ENCODE assay signal across 9 mouse cellular contexts in genomic region chr2:83740601-83741031, GRCm38 (mm10). TPM values are rescaled to one million over a fixed set of nuclear protein-coding genes. Genes with fewer than 3 reads are reported as not detected.
A peak's percentile ranks its signal among the peaks of the same experiment; 100 is the strongest.
DNase-seq lines count a peak whose midpoint lies in the region; ATAC-seq and TF ChIP-seq lines count a peak whose summit lies in the region.
"Had no signal": no experiment of that assay in that cellular context is flagged by ENCODE, and none has a peak within 500 bp of the region (broad histone marks: within the 10 kb centered on the region; RNA-seq: fewer than 3 reads in every experiment).

No protein-coding gene starts in this region.

- WGBS in intestine, embryonic 14.5 days, result 16% methylated on average over 5 of the region's 5 CpGs
- 16% methylated on average over 5 of the region's 5 CpGs for whole genome bisulfite sequencing in intestine, postnatal 0 days
- 39% methylated on average over 5 of the region's 5 CpGs for WGBS in midbrain, embryonic 15.5 days
- WGBS in midbrain, embryonic 13.5 days, result 44% methylated on average over 5 of the region's 5 CpGs
- 17% methylated on average over 5 of the region's 5 CpGs for WGBS in embryonic facial prominence, embryonic 13.5 days
- WGBS in forebrain, embryonic 11.5 days, result 61% methylated on average over 5 of the region's 5 CpGs

- 0 out of 2 replicates have a peak, but pooled peaks have one; percentile 51 for ATAC-seq in intestine, embryonic 14.5 days (replicated peaks; ENCODE audit: low FRiP score, low TSS enrichment, low read depth)
- no peak; the same call in 1 of the 2 replicates for ATAC-seq in intestine, postnatal 0 days
- ATAC-seq in midbrain, embryonic 15.5 days (replicated peaks), result 0 out of 2 replicates have a peak, but pooled peaks have one; percentile 50
- no peak for ATAC-seq in midbrain, embryonic 13.5 days
- ATAC-seq in embryonic facial prominence, embryonic 13.5 days (ENCODE audit: insufficient number of reproducible peaks, insufficient read depth, low FRiP score, low TSS enrichment, low read depth), result no peak
- ATAC-seq in forebrain, embryonic 11.5 days (replicated peaks; ENCODE audit: low FRiP score), result no peak

- H3K4me3 ChIP-seq in intestine, embryonic 14.5 days (ENCODE audit: low read depth, low read length), result no peak overlapping the region
- no peak overlapping the region for H3K4me3 ChIP-seq in intestine, postnatal 0 days (ENCODE audit: low read depth, low read length)
- no peak overlapping the region for H3K4me3 ChIP-seq in midbrain, embryonic 15.5 days
- H3K4me3 ChIP-seq in midbrain, embryonic 13.5 days (replicated peaks), result no peak overlapping the region
- H3K4me3 ChIP-seq in embryonic facial prominence, embryonic 13.5 days, result no peak overlapping the region
- H3K4me3 ChIP-seq in forebrain, embryonic 11.5 days (ENCODE audit: low read depth, low read length), result no peak overlapping the region
- H3K4me3 ChIP-seq: megakaryocyte, embryonic 14.5 days had no signal

- no peaks in the 10 kb centered on the region for H3K9me3 ChIP-seq in intestine, embryonic 14.5 days (ENCODE audit: control insufficient read depth, low read length)
- no peaks in the 10 kb centered on the region for H3K9me3 ChIP-seq in intestine, postnatal 0 days (ENCODE audit: control insufficient read depth)
- H3K9me3 ChIP-seq in midbrain, embryonic 15.5 days, result no peaks in the 10 kb centered on the region
- H3K9me3 ChIP-seq in midbrain, embryonic 13.5 days, result no peaks in the 10 kb centered on the region
- H3K9me3 ChIP-seq in embryonic facial prominence, embryonic 13.5 days, result no peaks in the 10 kb centered on the region
- no peaks in the 10 kb centered on the region for H3K9me3 ChIP-seq in forebrain, embryonic 11.5 days (ENCODE audit: control insufficient read depth, low read length)
- H3K9me3 ChIP-seq: megakaryocyte, embryonic 14.5 days had no signal

- TF ChIP-seq CTCF in intestine, postnatal 0 days (IDR thresholded peaks at IDR 0.05; ENCODE audit: low read depth), result no peak

- peaks cover 27% of the 10 kb centered on the region for H3K4me1 ChIP-seq in intestine, embryonic 14.5 days (replicated peaks; ENCODE audit: control insufficient read depth, insufficient read depth, low read length)
- no peaks in the 10 kb centered on the region for H3K4me1 ChIP-seq in intestine, postnatal 0 days (replicated peaks; ENCODE audit: control insufficient read depth, insufficient read depth, low read length)
- no peaks in the 10 kb centered on the region for H3K4me1 ChIP-seq in midbrain, embryonic 15.5 days
- H3K4me1 ChIP-seq in midbrain, embryonic 13.5 days (replicated peaks), result 0 out of 2 replicates have a peak, but pooled peaks cover 2% of the 10 kb centered on the region
- H3K4me1 ChIP-seq in embryonic facial prominence, embryonic 13.5 days, result peaks cover 36% of the 10 kb centered on the region
- no peaks in the 10 kb centered on the region for H3K4me1 ChIP-seq in forebrain, embryonic 11.5 days (replicated peaks; ENCODE audit: control insufficient read depth, insufficient read depth, low read length)

- no peaks in the 10 kb centered on the region for H3K27me3 ChIP-seq in intestine, embryonic 14.5 days (replicated peaks; ENCODE audit: control insufficient read depth, insufficient read depth, low read length)
- no peaks in the 10 kb centered on the region for H3K27me3 ChIP-seq in intestine, postnatal 0 days (replicated peaks; ENCODE audit: control insufficient read depth, insufficient read depth, low read length)
- no peaks in the 10 kb centered on the region for H3K27me3 ChIP-seq in midbrain, embryonic 15.5 days (replicated peaks)
- no peaks in the 10 kb centered on the region for H3K27me3 ChIP-seq in midbrain, embryonic 13.5 days
- H3K27me3 ChIP-seq in embryonic facial prominence, embryonic 13.5 days, result no peaks in the 10 kb centered on the region
- H3K27me3 ChIP-seq in forebrain, embryonic 11.5 days (ENCODE audit: control insufficient read depth, insufficient read depth, low read length), result no peaks in the 10 kb centered on the region
- H3K27me3 ChIP-seq: megakaryocyte, embryonic 14.5 days had no signal

- peaks cover 19% of the 10 kb centered on the region for H3K36me3 ChIP-seq in intestine, embryonic 14.5 days (ENCODE audit: control insufficient read depth, insufficient read depth, low read length)
- peaks cover 17% of the 10 kb centered on the region; the same call in 1 of the 2 replicates for H3K36me3 ChIP-seq in intestine, postnatal 0 days (ENCODE audit: control insufficient read depth, insufficient read depth)
- no peaks in the 10 kb centered on the region for H3K36me3 ChIP-seq in midbrain, embryonic 15.5 days (replicated peaks)
- H3K36me3 ChIP-seq in midbrain, embryonic 13.5 days, result no peaks in the 10 kb centered on the region
- H3K36me3 ChIP-seq in embryonic facial prominence, embryonic 13.5 days, result peaks cover 34% of the 10 kb centered on the region
- no peaks in the 10 kb centered on the region for H3K36me3 ChIP-seq in forebrain, embryonic 11.5 days (ENCODE audit: control insufficient read depth, insufficient read depth, low read length)

- H3K27ac ChIP-seq in intestine, embryonic 14.5 days (ENCODE audit: low read depth), result 0 out of 2 replicates have a peak overlapping the region, but pooled peaks have one; percentile 22
- no peak overlapping the region for H3K27ac ChIP-seq in intestine, postnatal 0 days (ENCODE audit: low read depth, low read length)
- H3K27ac ChIP-seq in midbrain, embryonic 15.5 days, result no peak overlapping the region
- no peak overlapping the region for H3K27ac ChIP-seq in midbrain, embryonic 13.5 days
- 0 out of 2 replicates have a peak overlapping the region, but pooled peaks have one; percentile 7 for H3K27ac ChIP-seq in embryonic facial prominence, embryonic 13.5 days
- no peak overlapping the region for H3K27ac ChIP-seq in forebrain, embryonic 11.5 days (ENCODE audit: low read depth, low read length)

- DNase-seq in intestine, embryonic 14.5 days (ENCODE audit: low spot score), result no peak
- DNase-seq in yolk sac, embryonic 10.5 days (ENCODE audit: low spot score), result peak; percentile 69
- no peak for DNase-seq in forebrain, embryonic 11.5 days (ENCODE audit: low spot score)
- DNase-seq: thymus, postnatal 4 days had no signal

- no peak overlapping the region for H3K4me2 ChIP-seq in intestine, embryonic 14.5 days (ENCODE audit: low read length)
- no peak overlapping the region for H3K4me2 ChIP-seq in intestine, postnatal 0 days (replicated peaks; ENCODE audit: low read depth)
- no peak overlapping the region for H3K4me2 ChIP-seq in midbrain, embryonic 15.5 days
- H3K4me2 ChIP-seq in midbrain, embryonic 13.5 days (replicated peaks), result no peak overlapping the region
- H3K4me2 ChIP-seq in embryonic facial prominence, embryonic 13.5 days, result no peak overlapping the region
- no peak overlapping the region for H3K4me2 ChIP-seq in forebrain, embryonic 11.5 days (ENCODE audit: low read depth, low read length, severe bottlenecking)

- no peak overlapping the region for H3K9ac ChIP-seq in intestine, embryonic 14.5 days (ENCODE audit: low read length)
- H3K9ac ChIP-seq in intestine, postnatal 0 days (ENCODE audit: low read depth, low read length), result no peak overlapping the region
- H3K9ac ChIP-seq in midbrain, embryonic 15.5 days, result no peak overlapping the region
- H3K9ac ChIP-seq in midbrain, embryonic 13.5 days (replicated peaks), result no peak overlapping the region
- H3K9ac ChIP-seq in embryonic facial prominence, embryonic 13.5 days, result no peak overlapping the region
- no peak overlapping the region for H3K9ac ChIP-seq in forebrain, embryonic 11.5 days (ENCODE audit: low read length)

RNA-seq across cellular contexts. Expression of gene Itgav, which starts 16.4 kb away (rescaled TPM):
- 75.3 and 85.3 TPM in 2 replicates for polyA plus RNA-seq in intestine, embryonic 14.5 days (2014; fragmentation: Nextera tagmentation; extraction: Ambion mirVana)
- polyA plus RNA-seq in intestine, postnatal 0 days (2015; fragmentation: Nextera tagmentation; extraction: Ambion mirVana), result 86.6 and 95.0 TPM in 2 replicates
- 16.1 and 16.9 TPM in 2 replicates for polyA plus RNA-seq in midbrain, embryonic 15.5 days (2015; fragmentation: Nextera tagmentation; extraction: Ambion mirVana)
- 19.7 and 23.0 TPM in 2 replicates for polyA plus RNA-seq in midbrain, embryonic 13.5 days (2015; fragmentation: Nextera tagmentation; extraction: Ambion mirVana)
- 79.6 and 92.9 TPM in 2 replicates for polyA plus RNA-seq in embryonic facial prominence, embryonic 13.5 days (2015; fragmentation: Nextera tagmentation; extraction: Ambion mirVana)
- polyA plus RNA-seq in forebrain, embryonic 11.5 days (2014; fragmentation: Nextera tagmentation; extraction: Ambion mirVana), result 43.8 and 48.3 TPM in 2 replicates

Comparison
In these comparisons a context has a peak if more than half of its experiments do, and no peak if none do; other contexts are left out.
1. ATAC-seq: peak in intestine, embryonic 14.5 days (single experiment) and midbrain, embryonic 15.5 days (single experiment); none in intestine, postnatal 0 days (single experiment), midbrain, embryonic 13.5 days (single experiment), embryonic facial prominence, embryonic 13.5 days (single experiment) and forebrain, embryonic 11.5 days (single experiment).
2. H3K27ac ChIP-seq: peak in intestine, embryonic 14.5 days (single experiment) and embryonic facial prominence, embryonic 13.5 days (single experiment); none in intestine, postnatal 0 days (single experiment), midbrain, embryonic 15.5 days (single experiment), midbrain, embryonic 13.5 days (single experiment) and forebrain, embryonic 11.5 days (single experiment).